Mouse (Mus musculus) ES-Bruce4 (cell line): ENCODE data around the gene Cgn.

Experiments used
- CTCF ChIP-seq: IDR thresholded peaks from one replicate; pipeline ENCODE4 v1.8.1; 2011; ENCODE audit warnings: low read depth, low read length
- EP300 ChIP-seq: IDR thresholded peaks from 2 replicates; pipeline ENCODE4 v1.6.1; 2011; ENCODE audit warnings: low read depth, low read length; ENCODE audit not compliant: insufficient read depth
- POLR2A ChIP-seq: IDR thresholded peaks from one replicate; pipeline ENCODE4 v1.8.1; 2011; ENCODE audit warnings: low read length; ENCODE audit not compliant: insufficient read depth

GRCm38 (mm10) chr3:94793672-94794071, 7.4 kb upstream of the Cgn start:
- TF ChIP-seq CTCF (no peak), POLR2A (no peak), EP300 (no peak)
